Mouse (Mus musculus) C2C12 (cell line): ENCODE measurements at regions not wholly inside any gene's neighbourhood (a gene's known extent, or its start where the extent isn't known, plus 50 kb on each side); places are given as distances from the start of the nearest gene placed in this dataset.

ENCODE experiments used
- H3K27me3 ChIP-seq: one replicate; pipeline ENCODE4 v1.6.1; 2011; ENCODE audit not compliant: control insufficient read depth, insufficient read depth, insufficient read length
- H3K36me3 ChIP-seq: one replicate; pipeline ENCODE4 v1.6.1; 2011; ENCODE audit not compliant: control insufficient read depth, insufficient read depth
- H3K4me3 ChIP-seq: one replicate; pipeline ENCODE4 v1.5.1; 2011; ENCODE audit warnings: mild to moderate bottlenecking, control low read depth; ENCODE audit not compliant: poor library complexity, insufficient read depth, severe bottlenecking
- H3K79me2 ChIP-seq: one replicate; pipeline ENCODE4 v1.6.1; 2011; ENCODE audit not compliant: control insufficient read depth, insufficient read depth
- H3K79me3 ChIP-seq: one replicate; pipeline ENCODE4 v1.6.1; 2011; ENCODE audit warnings: low read depth, control low read depth
- H3ac ChIP-seq: one replicate; pipeline ENCODE3; 2011; ENCODE audit warnings: low read depth; ENCODE audit not compliant: control insufficient read depth, insufficient read length
- CEBPB ChIP-seq: IDR thresholded peaks from one replicate; pipeline ENCODE4 v1.6.1; 2011; ENCODE audit warnings: low read depth, mild to moderate bottlenecking, control low read depth, moderate library complexity
- CTCF ChIP-seq: IDR thresholded peaks from one replicate; pipeline ENCODE4 v1.5.1; 2011; ENCODE audit not compliant: control insufficient read depth, insufficient read depth, insufficient read length
- FOSL1 ChIP-seq: IDR thresholded peaks from one replicate; pipeline ENCODE4 v1.8.0; 2011; ENCODE audit warnings: mild to moderate bottlenecking, low read length; ENCODE audit not compliant: poor library complexity, insufficient read depth, severe bottlenecking
- MAX ChIP-seq: IDR thresholded peaks from one replicate; pipeline ENCODE4 v1.6.1; 2011; ENCODE audit warnings: mild to moderate bottlenecking, control low read depth
- MYOD1 ChIP-seq: IDR thresholded peaks from one replicate; pipeline ENCODE4 v1.6.1; 2011; ENCODE audit warnings: low read depth; ENCODE audit not compliant: control insufficient read depth, insufficient read length
- MYOG ChIP-seq: IDR thresholded peaks from one replicate; pipeline ENCODE4 v1.6.1; 2011; ENCODE audit not compliant: control insufficient read depth, insufficient read length; ENCODE audit errors: extremely low read depth
- USF1 ChIP-seq: IDR thresholded peaks from one replicate; pipeline ENCODE4 v1.6.1; 2011; ENCODE audit warnings: low read depth, mild to moderate bottlenecking, control low read depth, moderate library complexity

DNA sequence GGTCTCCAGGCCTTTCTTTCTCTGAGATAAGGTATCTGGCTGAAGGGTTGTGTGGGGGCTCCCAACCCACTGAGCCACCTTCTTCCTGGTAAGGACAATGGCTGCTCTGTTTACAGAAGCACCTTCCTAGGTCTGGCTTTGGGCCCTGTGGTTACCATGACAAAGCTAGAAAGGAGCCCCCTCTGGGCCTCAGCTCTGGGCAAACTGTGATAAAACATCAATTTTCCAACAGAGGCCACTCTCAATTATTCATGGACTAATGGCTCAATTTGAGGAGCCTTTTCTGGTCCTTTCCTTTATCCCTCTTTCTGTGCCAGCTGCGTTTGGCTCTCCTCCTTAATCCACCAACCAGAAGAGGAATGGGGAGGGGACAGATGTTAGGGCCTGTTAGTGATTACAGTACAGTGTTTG lies 97.3 kb upstream of the Atp1a1 start:
- H3K79me2 ChIP-seq, result no peaks in the 10 kb centered on the region
- H3ac ChIP-seq, result no peak overlapping the region
- no peaks in the 10 kb centered on the region for H3K27me3 ChIP-seq
- H3K4me3 ChIP-seq, result no peak overlapping the region
- no peaks in the 10 kb centered on the region for H3K36me3 ChIP-seq
- H3K79me3 ChIP-seq, result no peaks in the 10 kb centered on the region
- no peak for TF ChIP-seq USF1
- no peak for TF ChIP-seq CEBPB
- no peak for TF ChIP-seq FOSL1
- TF ChIP-seq CTCF, result no peak
- TF ChIP-seq MYOD1, result no peak
- TF ChIP-seq MYOG, result no peak

DNA sequence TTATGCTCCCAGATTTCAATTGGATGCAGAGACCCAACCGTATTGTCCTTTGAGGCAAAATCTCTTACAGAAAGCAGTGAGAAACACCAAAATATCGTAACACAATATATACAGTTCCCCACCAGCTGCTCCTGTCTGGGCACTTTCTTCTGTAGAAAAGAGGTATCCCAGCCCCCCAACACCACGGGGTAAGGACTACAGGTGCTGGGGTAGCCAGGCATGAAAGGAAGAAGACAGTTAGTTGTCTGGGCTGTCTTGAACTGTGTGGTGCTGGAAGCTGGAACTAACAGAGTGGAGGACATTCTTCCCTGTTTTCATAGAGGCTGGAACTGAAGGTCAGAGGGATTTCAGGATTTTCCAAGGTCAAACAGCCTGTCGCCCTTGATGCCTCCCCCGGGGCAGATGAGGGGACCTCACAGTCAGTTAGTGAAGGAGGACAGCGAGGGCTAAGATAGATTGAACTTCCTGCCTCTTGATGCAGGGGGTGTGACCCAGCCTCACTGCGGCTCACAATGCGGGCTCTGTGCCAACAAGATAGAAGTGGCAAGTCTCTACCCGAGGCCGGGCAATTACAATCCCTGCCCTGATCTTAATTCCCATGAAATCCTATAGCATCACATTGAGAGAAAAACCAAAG lies 96.6 kb upstream of the Atp1a1 start:
- no peak for TF ChIP-seq CEBPB
- TF ChIP-seq MAX, result no peak
- no peak for TF ChIP-seq USF1
- TF ChIP-seq CTCF, result no peak
- no peak for TF ChIP-seq MYOD1
- TF ChIP-seq FOSL1, result no peak
- TF ChIP-seq MYOG, result no peak
- Histone ChIP-seq H3K27me3 (no peaks in the 10 kb centered on the region), H3K4me3 (no peak overlapping the region), H3ac (no peak overlapping the region), H3K36me3 (no peaks in the 10 kb centered on the region), H3K79me3 (no peaks in the 10 kb centered on the region), H3K79me2 (no peaks in the 10 kb centered on the region)

DNA sequence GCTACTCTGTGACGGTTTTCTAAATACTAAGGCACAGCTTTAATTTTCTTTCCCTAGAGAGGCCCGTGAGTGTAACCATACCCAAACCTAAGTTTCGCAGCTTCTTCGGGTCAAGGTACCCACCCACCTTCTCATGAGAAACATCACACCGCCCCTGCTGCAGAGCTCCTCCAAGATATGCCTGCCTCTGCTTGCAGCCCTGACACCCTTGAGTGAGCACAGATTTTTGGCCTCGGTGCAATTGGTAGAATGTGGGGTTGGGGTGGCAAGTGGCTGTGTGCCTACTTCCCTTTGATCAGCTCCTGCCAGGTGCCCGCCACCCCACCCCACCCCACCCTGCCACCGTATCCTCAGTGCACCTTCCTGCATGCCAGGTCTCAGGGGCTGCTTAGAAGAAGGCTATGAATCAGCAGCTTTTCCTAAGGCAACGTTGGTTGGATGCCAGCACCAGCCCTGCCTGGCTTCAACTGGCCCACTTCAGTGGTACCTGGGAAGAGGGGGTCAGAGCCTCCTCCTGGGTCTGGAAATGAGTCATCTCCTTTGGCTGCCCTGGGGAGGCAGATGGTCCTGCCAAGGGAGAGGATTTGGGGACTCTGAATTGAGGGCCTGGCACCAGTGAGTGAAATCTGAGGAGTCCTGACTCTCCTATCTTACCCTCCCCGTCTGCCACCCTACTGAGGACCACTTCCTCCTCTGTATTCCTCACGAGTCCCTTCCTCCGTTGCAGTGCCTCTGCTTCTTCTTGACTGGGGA lies 95.6 kb upstream of the Atp1a1 start:
- Histone ChIP-seq H3K27me3 (no peaks in the 10 kb centered on the region), H3K36me3 (no peaks in the 10 kb centered on the region), H3K4me3 (no peak overlapping the region), H3K79me3 (no peaks in the 10 kb centered on the region), H3ac (no peak overlapping the region), H3K79me2 (no peaks in the 10 kb centered on the region)
- TF ChIP-seq MAX (no peak), MYOD1 (no peak), MYOG (no peak), CEBPB (no peak)

DNA sequence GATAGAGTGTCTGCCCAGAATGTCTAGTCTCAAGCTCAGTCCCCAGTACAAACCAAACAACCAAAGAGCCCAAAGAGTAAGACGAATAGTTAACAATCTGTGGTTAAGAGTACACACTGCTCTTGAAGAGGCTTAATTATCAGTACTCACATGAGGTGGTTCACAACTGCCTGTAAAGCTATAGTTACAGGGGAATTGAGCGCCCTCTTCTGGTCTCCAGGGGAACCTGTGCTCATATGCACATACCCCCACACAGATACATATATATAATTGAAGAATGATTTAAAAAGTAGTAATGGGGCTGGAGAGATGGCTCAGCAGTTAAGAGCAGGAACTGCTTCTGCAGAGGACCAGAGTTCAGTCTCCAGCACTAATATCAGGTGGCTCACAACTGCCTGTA lies 92.3 kb upstream of the Atp1a1 start:
- no peak for TF ChIP-seq MAX
- no peak for TF ChIP-seq FOSL1
- TF ChIP-seq USF1, result no peak
- no peak for TF ChIP-seq CEBPB
- no peak for TF ChIP-seq CTCF
- no peak for TF ChIP-seq MYOD1
- no peak for TF ChIP-seq MYOG
- Histone ChIP-seq H3K79me3 (no peaks in the 10 kb centered on the region), H3K36me3 (no peaks in the 10 kb centered on the region), H3ac (no peak overlapping the region), H3K27me3 (no peaks in the 10 kb centered on the region), H3K79me2 (no peaks in the 10 kb centered on the region), H3K4me3 (no peak overlapping the region)

DNA sequence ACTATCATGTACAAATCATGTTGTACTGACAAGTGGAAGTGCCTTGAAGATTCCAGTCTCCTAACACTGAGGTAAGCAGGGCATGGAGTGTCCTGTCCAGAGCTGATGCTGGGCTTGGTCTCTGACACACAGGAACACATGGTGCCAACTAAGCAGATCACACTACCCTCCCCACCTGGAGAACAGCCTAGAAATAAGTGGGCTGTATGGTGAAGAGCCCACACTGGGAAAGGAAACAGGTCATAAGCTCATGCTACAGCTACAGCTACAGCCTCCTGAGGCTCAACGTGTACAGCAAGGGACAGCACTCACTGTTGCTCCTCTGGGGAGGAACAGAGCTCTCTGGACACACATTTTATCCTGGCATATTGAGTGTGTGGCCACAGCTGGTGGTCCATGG lies 89.8 kb upstream of the Atp1a1 start:
- no peak overlapping the region for H3K4me3 ChIP-seq
- TF ChIP-seq CTCF (no peak), CEBPB (no peak), MAX (no peak), MYOD1 (no peak), USF1 (no peak), FOSL1 (no peak), MYOG (no peak)
- no peaks in the 10 kb centered on the region for H3K27me3 ChIP-seq
- no peak overlapping the region for H3ac ChIP-seq
- H3K36me3 ChIP-seq, result no peaks in the 10 kb centered on the region
- no peaks in the 10 kb centered on the region for H3K79me3 ChIP-seq
- H3K79me2 ChIP-seq, result no peaks in the 10 kb centered on the region
